Mouse (Mus musculus): ENCODE data around the gene Hspa2. TPM values are rescaled to one million over a fixed set of nuclear protein-coding genes. Genes with fewer than 3 reads are reported as not detected.

Gene Hspa2
- total RNA-seq (2023) = 2.7 TPM

GRCm38 (mm10) chr12:76403886-76404537 lies at the start of gene Hspa2:
Gene Hspa2 (plus strand): TSS chr12:76404176.

GRCm38 (mm10) chr12:76369206-76369977 lies 34.6 kb upstream of the Hspa2 start, which contains the start of gene Zbtb25:
Gene Zbtb25 (minus strand): TSS chr12:76369602.

GRCm38 (mm10) chr12:76369978-76370830 lies 33.8 kb upstream of the Hspa2 start, which contains the start of gene Zbtb1:
Gene Zbtb1 (plus strand): TSS chr12:76370266.

GRCm38 (mm10) chr12:76417433-76417854 lies 13.5 kb downstream of the Hspa2 start, which contains the start of gene Ppp1r36:
Gene Ppp1r36 (plus strand): TSS chr12:76417538.

Other genes with a start within 250 kb of the Hspa2 start
- gene Esr2, start 226.9 kb upstream of the Hspa2 start, total RNA-seq (2023) = not detected
- gene Tex21, start 157.4 kb upstream of the Hspa2 start, total RNA-seq (2023) = 0.24 TPM
- 59.9 TPM for gene Mthfd1, start 148.9 kb upstream of the Hspa2 start, total RNA-seq (2023)
- 0.64 TPM for gene Akap5, start 79.3 kb upstream of the Hspa2 start, total RNA-seq (2023)
- 62.9 TPM for gene Zbtb25, start 34.6 kb upstream of the Hspa2 start, total RNA-seq (2023)
- 14.8 TPM for gene Zbtb1, start 33.9 kb upstream of the Hspa2 start, total RNA-seq (2023)
- gene Ppp1r36, start 13.4 kb downstream of the Hspa2 start, total RNA-seq (2023) = not detected
- gene Plekhg3, start 126.7 kb downstream of the Hspa2 start, total RNA-seq (2023) = 34.1 TPM